Mouse (Mus musculus): ENCODE results near the gene Usp4.

DNA sequence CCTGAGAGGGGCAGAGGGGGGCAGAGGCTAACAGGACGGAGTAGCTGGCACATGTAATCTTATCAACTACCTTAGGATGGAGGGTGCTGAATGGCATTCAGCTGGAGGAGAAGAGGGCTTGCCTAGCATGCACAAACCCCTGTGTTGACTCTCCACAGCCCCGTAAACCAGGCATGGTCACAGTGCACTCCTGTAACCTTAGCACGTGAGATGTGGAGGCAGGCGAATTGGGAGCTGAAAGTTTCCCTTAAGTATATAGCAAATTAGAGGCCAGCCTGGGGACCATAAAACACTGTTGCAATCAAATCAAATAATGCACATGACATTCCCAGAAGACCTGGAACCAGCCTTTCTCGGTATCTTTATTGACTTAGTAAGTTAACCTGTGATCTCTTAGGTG is 31.1 kb downstream of the Usp4 start:
- TF ChIP-seq POLR2A (IDR thresholded peaks at IDR 0.05; ENCODE audit: low read depth, low read length) (no peak), CTCF (conservative IDR thresholded peaks at IDR 0.05; ENCODE audit: insufficient read depth, insufficient read length, low read depth, low read length) (no peak)

All from kidney, adult 2 months (tissue).